Mouse (Mus musculus): ENCODE results near the gene Utrn. TPM values are rescaled to one million over a fixed set of nuclear protein-coding genes. Genes with fewer than 3 reads are reported as not detected.
A peak's percentile ranks its signal among the peaks of the same experiment; 100 is the strongest.
"Not testable (repeated sequence)": the region's sequence is repeated elsewhere in the genome, so short reads cannot be mapped to it uniquely, and the experiment has no call there.

Utrn gene
- polyA plus RNA-seq, 1 experiment from 2014 or later = 68.1 TPM

DNA sequence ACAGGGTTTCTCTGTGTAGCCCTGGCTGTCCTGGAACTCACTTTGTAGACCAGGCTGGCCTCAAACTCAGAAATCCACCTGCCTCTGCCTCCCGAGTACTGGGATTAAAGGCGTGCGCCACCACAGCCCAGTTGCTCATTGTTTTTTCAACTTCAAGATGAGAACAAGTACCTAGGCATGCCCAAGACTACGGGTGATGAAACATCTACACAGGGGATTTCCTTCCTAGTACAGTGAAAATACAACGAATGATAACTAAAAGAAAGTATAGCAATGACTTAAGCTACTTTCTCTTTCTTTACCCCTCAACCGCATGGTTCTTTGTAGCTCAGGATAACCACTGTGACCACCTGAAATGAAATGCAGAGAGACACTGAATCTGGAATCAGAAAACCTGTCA, 262.0 kb downstream of the Utrn start:
- H3K9ac ChIP-seq; H3K4me1 ChIP-seq; H3K36me3 ChIP-seq; ATAC-seq (ENCODE audit: insufficient read depth, low FRiP score, low read depth); H3K4me3 ChIP-seq (replicated peaks); H3K27ac ChIP-seq; H3K27me3 ChIP-seq (replicated peaks); H3K4me2 ChIP-seq; H3K9me3 ChIP-seq: not testable (repeated sequence)
- 93% methylated on average over 6 of the region's 6 CpGs for WGBS

DNA sequence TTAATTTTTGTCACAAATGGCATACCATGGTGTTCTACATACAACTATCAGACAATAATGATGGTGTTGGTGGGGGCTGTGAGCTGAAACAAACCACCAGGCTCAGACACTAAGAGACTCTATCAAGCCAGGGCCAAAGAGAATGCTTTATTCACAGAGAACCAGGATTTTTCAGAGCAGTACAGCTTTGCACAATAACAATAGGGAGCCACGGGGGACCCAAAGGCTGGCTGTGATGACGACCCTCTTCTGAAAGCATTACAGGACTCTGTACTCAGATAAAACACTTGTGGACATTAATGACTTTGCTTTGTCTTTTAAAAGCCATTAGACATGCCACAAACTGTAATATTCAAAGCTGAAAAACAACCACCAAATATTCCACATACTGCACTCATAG, 273.8 kb downstream of the Utrn start:
- Histone ChIP-seq H3K27me3 (replicated peaks) (no peaks in the 10 kb centered on the region), H3K4me2 (no peak overlapping the region), H3K9ac (no peak overlapping the region), H3K27ac (no peak overlapping the region), H3K9me3 (no peaks in the 10 kb centered on the region), H3K36me3 (no peaks in the 10 kb centered on the region), H3K4me1 (no peaks in the 10 kb centered on the region), H3K4me3 (replicated peaks) (no peak overlapping the region)
- WGBS = 75% methylated on average over 2 of the region's 2 CpGs
- ATAC-seq (ENCODE audit: insufficient read depth, low FRiP score, low read depth) = no peak

DNA sequence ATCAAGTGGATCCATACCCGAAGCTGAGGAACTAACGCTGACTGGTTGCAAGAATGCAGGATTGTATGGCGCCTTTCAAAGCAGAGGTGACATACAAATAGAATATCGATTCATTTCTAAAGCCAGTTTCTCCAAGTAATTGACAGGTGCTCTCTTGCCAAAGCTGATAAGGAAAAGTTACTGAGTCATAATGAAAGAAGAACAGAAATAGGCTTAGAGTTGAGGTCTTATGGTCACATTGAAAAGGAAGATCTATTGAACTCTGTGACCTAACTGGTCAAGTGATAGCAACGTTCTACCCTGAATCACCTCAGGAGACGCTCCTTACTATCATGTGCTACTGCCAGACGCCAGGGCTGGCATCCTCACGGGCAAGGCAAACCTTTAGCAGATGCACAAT, 274.2 kb downstream of the Utrn start:
- Histone ChIP-seq H3K4me2 (no peak overlapping the region), H3K27ac (no peak overlapping the region), H3K4me1 (no peaks in the 10 kb centered on the region), H3K4me3 (replicated peaks) (no peak overlapping the region), H3K27me3 (replicated peaks) (no peaks in the 10 kb centered on the region), H3K9ac (no peak overlapping the region), H3K9me3 (no peaks in the 10 kb centered on the region), H3K36me3 (no peaks in the 10 kb centered on the region)
- 84% methylated on average over 8 of the region's 8 CpGs for WGBS
- no peak for ATAC-seq (ENCODE audit: insufficient read depth, low FRiP score, low read depth)

DNA sequence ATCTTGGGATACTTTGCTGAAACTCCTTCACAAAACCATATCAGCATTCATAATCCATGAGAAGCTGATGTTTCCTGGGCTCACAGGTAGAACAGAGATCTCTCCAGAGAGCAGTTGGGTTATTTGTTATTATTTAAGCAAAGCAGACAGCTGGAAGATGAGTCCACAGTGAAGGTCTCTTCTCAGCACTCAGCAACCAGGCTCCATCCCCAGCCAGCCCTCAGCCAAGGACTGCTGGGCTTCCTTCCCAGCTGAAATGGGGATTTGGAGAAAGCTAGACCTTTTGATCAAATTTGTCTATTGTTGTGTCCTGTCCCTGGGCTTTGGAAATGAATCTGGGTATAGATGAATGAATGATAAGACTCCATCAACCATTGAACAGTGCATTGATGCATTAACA, 276.1 kb downstream of the Utrn start:
- H3K36me3 ChIP-seq = no peaks in the 10 kb centered on the region
- no peak overlapping the region for H3K4me3 ChIP-seq (replicated peaks)
- H3K4me1 ChIP-seq = no peaks in the 10 kb centered on the region
- H3K4me2 ChIP-seq = no peak overlapping the region
- no peak overlapping the region for H3K27ac ChIP-seq
- H3K27me3 ChIP-seq (replicated peaks) = no peaks in the 10 kb centered on the region
- no peaks in the 10 kb centered on the region for H3K9me3 ChIP-seq
- no peak overlapping the region for H3K9ac ChIP-seq
- no peak for ATAC-seq (ENCODE audit: insufficient read depth, low FRiP score, low read depth)

DNA sequence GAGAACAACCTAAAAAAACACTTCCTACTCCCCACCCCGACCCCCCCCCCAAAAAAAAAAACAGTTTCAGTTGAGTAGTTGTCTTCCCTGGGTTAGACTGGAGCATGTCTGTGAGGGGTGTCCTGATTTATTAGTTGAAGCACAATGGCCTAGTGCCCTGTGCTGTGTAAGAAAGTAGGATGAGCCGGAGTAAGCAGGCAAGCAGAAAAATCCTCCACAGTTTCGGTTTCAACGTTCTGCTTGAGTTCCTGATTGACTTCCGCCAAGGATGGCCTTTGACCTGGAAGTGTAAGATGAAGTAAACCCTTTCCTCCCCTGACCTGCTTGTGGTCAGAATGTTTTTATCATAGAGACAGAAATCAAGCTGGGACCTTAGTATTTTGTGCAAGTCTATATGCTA, 277.2 kb downstream of the Utrn start:
- 54% methylated on average over 5 of the region's 5 CpGs for WGBS
- no peaks in the 10 kb centered on the region for H3K9me3 ChIP-seq
- no peaks in the 10 kb centered on the region for H3K36me3 ChIP-seq
- H3K27ac ChIP-seq = no peak overlapping the region
- H3K4me1 ChIP-seq = no peaks in the 10 kb centered on the region
- no peak for ATAC-seq (ENCODE audit: insufficient read depth, low FRiP score, low read depth)
- H3K27me3 ChIP-seq (replicated peaks) = no peaks in the 10 kb centered on the region
- H3K9ac ChIP-seq = no peak overlapping the region
- no peak overlapping the region for H3K4me3 ChIP-seq (replicated peaks)
- H3K4me2 ChIP-seq = no peak overlapping the region

DNA sequence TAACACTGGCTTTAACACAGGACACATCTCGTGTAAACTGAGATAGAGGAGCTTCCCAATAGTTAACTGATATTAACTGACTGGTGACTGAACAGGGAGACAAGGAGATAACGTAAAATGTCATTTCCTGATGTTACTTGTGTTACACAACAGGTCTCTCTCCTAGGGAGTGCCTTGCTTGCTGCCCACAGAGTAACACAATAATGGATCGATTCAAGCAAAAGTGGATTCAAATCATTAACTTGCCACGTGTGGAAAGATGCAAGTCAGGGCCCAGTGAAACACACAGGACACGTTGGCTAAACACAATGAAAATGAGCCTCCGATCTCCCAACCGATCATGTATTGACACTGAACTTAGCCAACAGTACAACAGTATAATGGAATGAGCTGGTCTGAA, 281.1 kb downstream of the Utrn start:
- H3K9me3 ChIP-seq = no peaks in the 10 kb centered on the region
- no peak overlapping the region for H3K27ac ChIP-seq
- no peaks in the 10 kb centered on the region for H3K4me1 ChIP-seq
- no peaks in the 10 kb centered on the region for H3K36me3 ChIP-seq
- H3K4me2 ChIP-seq = no peak overlapping the region
- H3K9ac ChIP-seq = no peak overlapping the region
- no peaks in the 10 kb centered on the region for H3K27me3 ChIP-seq (replicated peaks)
- no peak for ATAC-seq (ENCODE audit: insufficient read depth, low FRiP score, low read depth)
- 67% methylated on average over 7 of the region's 7 CpGs for WGBS
- no peak overlapping the region for H3K4me3 ChIP-seq (replicated peaks)

DNA sequence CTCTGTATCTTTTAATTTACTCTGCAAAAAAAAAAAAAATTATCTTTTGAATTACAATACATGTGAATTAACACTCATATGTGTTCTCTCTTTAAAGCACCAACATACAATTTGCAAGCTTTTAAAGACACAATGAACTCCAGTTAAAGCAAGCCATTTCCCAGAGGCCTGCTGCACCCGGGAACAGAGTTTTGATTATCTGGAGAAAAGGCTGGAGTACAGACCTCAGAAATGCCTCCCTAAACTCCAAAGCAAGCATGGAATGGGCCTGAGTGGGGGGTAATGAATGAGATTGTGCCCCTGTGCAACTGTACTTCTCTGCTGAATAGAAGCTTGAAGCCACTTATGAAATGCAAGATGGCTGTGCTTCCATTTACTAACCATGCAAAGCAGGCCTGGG, 281.8 kb downstream of the Utrn start:
- H3K9ac ChIP-seq = no peak overlapping the region
- H3K27ac ChIP-seq = no peak overlapping the region
- no peak for ATAC-seq (ENCODE audit: insufficient read depth, low FRiP score, low read depth)
- 90% methylated on average over 1 of the region's 1 CpGs for WGBS
- H3K4me3 ChIP-seq (replicated peaks) = no peak overlapping the region
- no peaks in the 10 kb centered on the region for H3K9me3 ChIP-seq
- no peaks in the 10 kb centered on the region for H3K27me3 ChIP-seq (replicated peaks)
- H3K36me3 ChIP-seq = no peaks in the 10 kb centered on the region
- no peaks in the 10 kb centered on the region for H3K4me1 ChIP-seq
- no peak overlapping the region for H3K4me2 ChIP-seq

DNA sequence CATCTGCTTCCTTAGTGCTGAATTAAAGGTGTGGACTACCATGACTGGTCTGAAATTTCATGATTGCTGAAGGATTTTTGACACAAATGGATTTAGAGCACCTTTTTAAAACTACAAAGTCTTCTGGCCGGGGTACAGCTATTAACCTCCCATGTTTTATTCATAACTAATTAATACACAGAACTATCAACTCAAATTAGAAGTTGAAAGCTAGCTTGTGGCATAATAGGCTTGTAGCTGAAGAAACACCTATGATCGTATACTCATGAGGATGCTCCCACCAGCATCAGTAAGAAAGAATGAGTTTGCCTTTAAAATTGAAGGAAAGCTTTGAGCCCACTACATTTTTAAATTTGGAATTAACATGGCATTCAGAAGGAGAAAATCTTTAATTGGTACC, 282.3 kb downstream of the Utrn start:
- Histone ChIP-seq H3K4me2 (no peak overlapping the region), H3K9me3 (no peaks in the 10 kb centered on the region), H3K9ac (no peak overlapping the region), H3K36me3 (no peaks in the 10 kb centered on the region), H3K4me3 (replicated peaks) (no peak overlapping the region), H3K4me1 (no peaks in the 10 kb centered on the region), H3K27ac (no peak overlapping the region), H3K27me3 (replicated peaks) (no peaks in the 10 kb centered on the region)
- no peak for ATAC-seq (ENCODE audit: insufficient read depth, low FRiP score, low read depth)
- 94% methylated on average over 2 of the region's 2 CpGs for WGBS

DNA sequence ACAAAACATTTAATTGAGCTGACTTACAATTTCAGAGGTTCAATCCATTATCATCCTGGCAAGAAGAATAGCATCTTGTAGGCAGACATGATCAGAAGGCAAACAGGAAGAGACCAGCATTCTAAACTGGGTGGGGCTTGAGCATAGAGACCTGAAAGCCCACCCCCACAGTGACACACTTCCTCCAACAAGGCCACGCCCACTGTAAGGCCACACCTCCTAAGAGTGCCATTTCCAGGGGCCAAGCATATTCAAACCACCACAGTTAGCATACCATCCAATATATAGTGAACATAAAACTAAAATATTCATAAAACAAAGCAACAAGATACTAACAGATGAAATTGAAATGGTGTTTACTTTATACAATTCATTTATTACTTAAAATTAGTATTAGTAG, 283.0 kb downstream of the Utrn start:
- Histone ChIP-seq H3K36me3 (no peaks in the 10 kb centered on the region), H3K9me3 (no peaks in the 10 kb centered on the region), H3K4me2 (no peak overlapping the region), H3K4me3 (replicated peaks) (no peak overlapping the region), H3K27me3 (replicated peaks) (no peaks in the 10 kb centered on the region), H3K27ac (no peak overlapping the region), H3K9ac (no peak overlapping the region), H3K4me1 (no peaks in the 10 kb centered on the region)
- ATAC-seq (ENCODE audit: insufficient read depth, low FRiP score, low read depth) = no peak
- 67% methylated on average over 1 of the region's 1 CpGs for WGBS

DNA sequence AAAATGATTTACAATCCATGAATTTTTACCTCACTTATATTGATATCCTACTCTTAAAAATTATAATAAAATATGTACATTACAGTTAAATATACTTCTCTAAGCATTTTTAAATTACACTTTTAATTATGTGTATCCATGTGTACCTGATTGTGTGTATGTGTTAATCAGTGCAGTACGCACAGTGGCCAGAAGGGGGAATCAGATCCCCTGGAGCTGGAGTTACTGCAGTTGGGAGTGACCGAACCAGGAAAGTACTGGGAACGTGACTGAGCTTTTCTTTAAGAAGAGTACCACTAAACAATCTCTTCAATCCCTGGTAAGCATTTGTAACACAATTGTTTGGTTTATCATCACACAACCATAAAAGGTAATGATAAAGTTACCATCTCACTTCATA, 285.7 kb downstream of the Utrn start:
- Histone ChIP-seq H3K4me1 (no peaks in the 10 kb centered on the region), H3K27ac (no peak overlapping the region), H3K9ac (no peak overlapping the region), H3K4me2 (no peak overlapping the region), H3K9me3 (no peaks in the 10 kb centered on the region), H3K4me3 (replicated peaks) (no peak overlapping the region), H3K27me3 (replicated peaks) (no peaks in the 10 kb centered on the region), H3K36me3 (no peaks in the 10 kb centered on the region)
- ATAC-seq (ENCODE audit: insufficient read depth, low FRiP score, low read depth) = no peak
- WGBS = 95% methylated on average over 3 of the region's 3 CpGs

DNA sequence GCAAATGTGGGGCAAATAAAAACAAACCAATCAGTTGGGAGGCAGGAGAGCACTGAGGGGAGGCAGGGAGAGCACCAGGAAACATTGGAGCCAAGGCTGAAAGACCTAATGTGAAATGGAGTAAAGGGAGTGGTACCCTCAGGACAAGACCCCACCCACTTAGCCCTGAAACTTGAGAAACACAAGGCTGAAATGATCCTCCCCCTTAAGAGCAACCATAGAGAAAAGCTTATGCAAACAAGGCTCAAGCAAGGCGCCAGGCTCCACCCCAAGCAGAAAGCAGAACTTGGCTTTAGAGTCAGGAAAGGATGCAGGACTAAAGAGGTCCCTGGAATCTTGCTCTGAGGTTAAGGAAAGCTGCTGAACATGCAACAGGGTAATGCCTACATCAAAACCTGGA, 290.1 kb downstream of the Utrn start:
- Histone ChIP-seq H3K9ac (no peak overlapping the region), H3K9me3 (no peaks in the 10 kb centered on the region), H3K4me1 (no peaks in the 10 kb centered on the region), H3K4me2 (no peak overlapping the region), H3K36me3 (no peaks in the 10 kb centered on the region), H3K27ac (no peak overlapping the region), H3K4me3 (replicated peaks) (no peak overlapping the region), H3K27me3 (replicated peaks) (no peaks in the 10 kb centered on the region)
- WGBS = 36% methylated on average over 1 of the region's 1 CpGs
- peak; percentile 79 for ATAC-seq (ENCODE audit: insufficient read depth, low FRiP score, low read depth)

DNA sequence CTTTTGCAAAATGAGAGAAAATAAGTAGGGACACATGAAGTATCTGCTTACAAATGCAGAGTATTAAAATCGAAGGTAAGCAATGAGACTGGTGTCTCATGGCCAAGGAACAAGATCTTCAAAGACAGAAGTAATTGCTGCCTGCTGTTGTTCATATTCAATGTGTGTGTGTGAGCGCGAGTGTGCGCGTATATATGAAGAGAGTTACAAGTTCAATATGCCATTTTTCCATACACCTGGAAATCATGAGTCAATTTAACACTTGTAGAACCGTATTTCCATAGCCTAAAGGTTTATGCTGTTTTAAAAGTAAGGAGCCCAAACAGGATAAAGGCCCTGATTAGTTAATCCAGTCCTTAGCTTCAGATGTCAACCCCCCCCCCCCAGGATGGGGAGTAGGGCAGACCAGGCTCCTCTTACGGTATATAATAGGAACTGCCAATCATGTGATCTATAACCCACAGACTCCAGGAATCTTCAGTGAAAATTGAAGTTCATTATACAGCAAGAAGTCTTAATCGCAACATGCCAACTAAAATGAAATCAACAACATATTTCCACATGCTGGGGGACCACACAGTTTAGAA, 293.2 kb downstream of the Utrn start:
- H3K27ac ChIP-seq = no peak overlapping the region
- WGBS = 87% methylated on average over 8 of the region's 8 CpGs
- no peaks in the 10 kb centered on the region for H3K9me3 ChIP-seq
- H3K4me2 ChIP-seq = no peak overlapping the region
- H3K4me3 ChIP-seq (replicated peaks) = no peak overlapping the region
- no peaks in the 10 kb centered on the region for H3K27me3 ChIP-seq (replicated peaks)
- H3K9ac ChIP-seq = no peak overlapping the region
- H3K36me3 ChIP-seq = no peaks in the 10 kb centered on the region
- H3K4me1 ChIP-seq = peaks cover 3% of the 10 kb centered on the region; the same call in 1 of the 2 replicates
- no peak for ATAC-seq (ENCODE audit: insufficient read depth, low FRiP score, low read depth)

DNA sequence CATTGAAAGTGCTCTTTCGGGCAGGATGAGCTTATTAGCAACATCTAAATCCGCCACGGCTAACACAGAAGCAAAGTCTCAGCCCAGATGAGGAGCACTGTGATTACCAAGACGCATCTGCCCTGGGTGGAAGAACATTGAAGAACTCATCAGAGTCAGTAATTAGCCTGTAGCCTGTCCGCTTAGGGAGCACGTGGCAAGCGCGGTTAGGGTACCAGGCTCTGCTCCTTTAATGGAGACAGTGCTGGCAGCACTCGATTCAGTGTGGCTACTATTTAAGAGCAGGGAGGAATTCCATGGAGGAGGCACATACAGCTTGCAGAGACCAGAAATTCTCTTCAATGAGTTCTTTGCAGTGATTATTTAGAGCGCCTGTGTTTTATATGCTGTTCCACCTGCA, 294.4 kb downstream of the Utrn start:
- Histone ChIP-seq H3K27ac (no peak overlapping the region), H3K4me1 (peaks cover 3% of the 10 kb centered on the region; the same call in 1 of the 2 replicates), H3K9ac (no peak overlapping the region), H3K9me3 (no peaks in the 10 kb centered on the region), H3K4me2 (no peak overlapping the region), H3K27me3 (replicated peaks) (no peaks in the 10 kb centered on the region), H3K36me3 (no peaks in the 10 kb centered on the region), H3K4me3 (replicated peaks) (no peak overlapping the region)
- no peak for ATAC-seq (ENCODE audit: insufficient read depth, low FRiP score, low read depth)
- WGBS = 71% methylated on average over 10 of the region's 10 CpGs
